Mouse (Mus musculus): ENCODE measurements around the gene Ptger1. TPM values are rescaled to one million over a fixed set of nuclear protein-coding genes. Genes with fewer than 3 reads are reported as not detected.

The Ptger1 gene
- total RNA-seq, 2 experiments from 2014 or later = 1.2 to 1.6 TPM

DNA sequence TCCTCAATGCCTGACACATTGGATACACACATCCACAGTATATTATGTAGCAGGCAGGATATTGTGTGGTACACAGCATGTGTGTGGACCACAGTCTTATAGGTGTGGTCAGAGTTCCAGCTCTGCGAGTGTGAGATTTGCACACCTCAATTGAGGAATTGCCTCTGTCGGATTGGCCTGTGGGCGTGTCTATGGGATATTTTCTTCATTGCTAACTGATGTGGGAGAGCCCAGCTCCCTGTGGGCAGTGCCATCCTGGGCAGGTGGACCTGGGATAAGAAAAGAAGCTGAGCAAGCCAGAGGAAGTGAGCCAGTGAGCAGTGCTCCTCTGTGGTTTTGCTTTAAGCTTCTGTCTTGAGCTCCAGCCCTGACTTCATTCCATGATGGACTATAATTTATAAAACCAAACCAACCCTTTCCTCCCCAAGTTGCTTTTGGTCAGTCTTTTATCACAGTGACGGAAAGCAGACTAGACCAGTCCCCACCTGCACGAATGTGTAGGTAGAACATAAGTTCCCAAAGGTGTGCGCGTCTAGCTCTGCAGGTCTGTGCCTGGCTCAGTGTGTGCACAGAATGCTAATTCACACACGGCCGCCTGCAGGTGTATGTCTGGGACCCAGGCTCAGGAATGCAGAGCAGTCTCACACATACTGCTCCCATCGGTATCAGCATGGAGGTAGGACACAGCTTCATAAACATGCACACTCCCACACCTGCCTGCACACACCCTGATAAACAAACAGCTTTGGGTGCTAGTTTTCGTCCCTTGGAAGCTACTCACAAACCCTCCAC lies 28.1 kb downstream of the Ptger1 start:
- DNase-seq (ENCODE audit: low spot score in 2 of 2) = peak in 1 of 2 experiments; percentile 24

DNA sequence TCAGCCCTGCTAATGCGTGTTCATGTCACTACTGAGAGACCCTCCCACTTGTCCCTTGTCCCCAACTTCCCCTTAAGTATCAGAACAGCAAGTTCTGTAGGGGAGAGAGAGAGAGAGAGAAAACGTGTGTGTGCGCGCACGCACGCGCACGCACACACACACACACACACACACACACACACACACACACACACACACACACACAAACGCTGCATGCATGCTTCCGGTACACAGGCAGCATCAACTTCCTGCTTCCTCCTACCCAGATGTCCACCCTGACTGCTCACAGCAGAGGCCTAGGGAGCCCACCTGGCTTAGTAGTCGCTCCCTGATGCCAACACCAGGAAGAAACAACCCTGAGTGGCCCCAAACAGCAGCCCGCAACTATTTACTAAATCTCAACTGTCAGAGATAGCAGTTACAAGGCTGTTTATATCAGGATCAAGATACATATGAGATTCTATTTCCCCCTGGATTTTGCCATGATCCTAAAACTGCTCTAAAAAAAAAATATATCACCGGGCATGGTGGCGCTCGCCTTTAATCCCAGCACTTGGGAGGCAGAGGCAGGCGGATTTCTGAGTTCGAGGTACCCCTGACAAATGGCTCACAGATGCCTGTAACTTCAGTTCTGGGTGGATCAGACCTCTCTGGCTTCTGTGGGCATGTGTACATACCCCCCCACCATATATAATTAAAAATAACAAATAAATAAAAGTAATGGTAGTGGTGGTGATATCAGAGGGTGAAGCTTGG lies 29.1 kb downstream of the Ptger1 start:
- DNase-seq (ENCODE audit: low spot score in 2 of 2) = no peak

DNA sequence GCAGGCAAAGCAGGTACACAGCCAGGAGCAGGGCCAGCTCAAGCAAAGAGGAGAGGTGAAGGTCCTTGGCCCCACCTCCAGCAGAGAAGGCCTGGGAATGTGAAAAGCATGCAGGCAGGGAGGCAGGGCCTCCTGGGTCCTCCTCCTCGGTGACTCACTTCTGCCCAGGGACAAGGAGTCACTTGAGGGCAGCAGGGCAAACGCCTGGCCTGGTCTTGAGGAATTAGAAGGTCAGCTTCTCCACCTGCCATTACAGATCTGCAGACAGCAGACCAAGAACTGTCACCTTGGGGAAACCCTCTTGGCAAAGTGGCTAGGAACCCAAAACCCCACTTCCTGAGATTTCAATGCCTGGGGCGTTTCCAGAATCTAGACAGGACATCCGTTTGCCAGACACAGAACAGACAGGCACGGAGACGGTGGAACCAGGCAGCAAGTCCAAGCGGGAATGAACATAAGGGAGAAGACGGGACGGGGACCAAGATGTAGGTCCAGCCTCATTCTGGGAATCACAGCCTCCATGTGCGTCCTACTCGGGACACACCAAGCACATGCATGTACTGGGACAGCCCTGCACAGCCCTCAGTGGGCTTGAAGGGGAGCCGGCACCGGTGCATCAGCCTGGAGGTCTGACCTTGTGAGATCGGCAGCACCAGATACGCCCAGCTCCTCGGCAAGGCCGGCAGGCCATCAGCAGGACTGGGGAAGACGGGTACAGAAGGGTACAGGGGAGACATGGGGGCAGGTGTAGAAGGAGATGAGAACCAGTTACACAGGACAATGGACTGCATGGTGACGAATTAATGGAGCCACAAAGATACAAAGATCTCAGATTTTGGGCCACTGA lies 31.1 kb downstream of the Ptger1 start:
- DNase-seq (ENCODE audit: low spot score in 2 of 2) = no peak

DNA sequence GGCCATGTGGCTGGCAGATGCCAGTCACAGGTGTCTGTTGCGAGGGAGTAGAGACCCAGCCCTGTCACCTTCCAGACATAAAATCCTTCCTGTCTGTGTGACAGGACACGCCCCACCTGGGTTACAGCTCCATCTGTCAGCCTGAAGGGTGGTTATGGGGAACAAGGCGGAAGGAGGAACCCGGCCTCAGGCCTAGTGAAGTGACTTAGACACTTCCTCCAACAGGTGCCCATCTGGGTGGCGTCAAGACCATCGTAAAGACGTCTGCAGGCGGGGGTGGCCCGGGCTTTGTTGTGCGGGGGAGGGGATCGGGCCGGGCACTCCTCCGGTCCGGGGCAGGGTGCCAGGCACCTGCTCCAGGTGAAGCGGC lies 31.8 kb downstream of the Ptger1 start:
- DNase-seq (ENCODE audit: low spot score in 2 of 2) = no peak

DNA sequence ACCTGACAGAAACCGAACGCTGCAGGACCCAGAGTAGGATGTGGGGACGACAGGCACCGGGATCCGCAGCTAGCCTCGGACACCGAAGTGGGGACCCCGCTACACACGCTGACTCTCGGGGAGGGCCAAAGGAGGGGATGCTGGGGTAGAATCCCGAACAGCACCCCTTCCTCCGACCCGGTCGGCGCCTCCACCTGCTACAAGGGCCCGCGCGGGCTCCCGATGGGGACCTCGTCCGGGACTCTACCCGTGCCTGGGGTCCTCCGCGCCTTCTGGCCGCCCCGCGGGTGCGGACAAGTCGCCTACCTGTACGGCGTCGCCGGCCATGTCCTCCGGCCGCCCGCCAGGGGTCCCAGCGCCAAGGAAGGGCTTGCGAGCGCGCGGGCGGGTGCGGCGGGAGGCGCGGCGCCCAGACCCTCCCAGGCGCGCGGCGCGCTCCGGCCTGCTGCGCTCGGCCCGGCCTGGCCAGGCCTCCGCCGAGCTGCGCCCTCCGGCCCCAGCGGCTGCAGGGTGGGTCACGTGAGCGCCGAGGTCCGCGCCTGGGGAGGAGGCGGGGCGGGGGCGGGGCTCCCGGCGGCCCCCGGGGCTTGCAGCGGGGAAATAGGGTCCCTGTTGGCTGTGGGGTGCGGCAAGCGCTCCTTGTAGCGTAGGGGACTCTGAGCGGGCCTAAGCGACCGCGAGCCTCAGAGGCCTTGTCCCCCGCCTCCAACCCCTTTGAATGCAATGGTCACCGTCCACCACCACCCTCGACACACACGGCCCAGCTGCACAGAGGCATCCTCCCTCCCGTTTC lies 32.4 kb downstream of the Ptger1 start, which contains the start of gene Pkn1:
TSS of gene Pkn1 (minus strand) at position 519 of the 793 bp plus-strand sequence.
- DNase-seq (ENCODE audit: low spot score in 2 of 2) = peak; percentile 58 to 64

DNA sequence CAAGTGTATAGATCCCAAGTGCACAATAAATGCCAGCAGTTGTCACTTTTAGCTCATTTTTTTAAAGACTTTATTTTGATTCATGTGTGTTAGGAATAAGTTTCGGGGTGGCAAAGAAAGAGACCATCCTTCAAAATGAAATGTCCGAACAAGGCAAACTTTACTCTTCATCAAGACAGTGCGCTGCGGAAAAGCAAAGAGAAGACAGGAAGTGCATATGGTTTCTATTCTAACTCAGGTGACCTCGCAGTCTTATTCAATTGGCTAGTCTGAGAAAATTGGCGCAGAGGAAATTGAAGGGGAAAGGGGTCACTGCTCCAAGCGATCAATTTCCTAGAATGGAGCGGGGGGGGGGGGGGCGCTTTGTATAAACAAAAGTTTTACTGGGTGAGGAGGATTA lies 33.1 kb downstream of the Ptger1 start:
- DNase-seq (ENCODE audit: low spot score in 2 of 2) = no peak

DNA sequence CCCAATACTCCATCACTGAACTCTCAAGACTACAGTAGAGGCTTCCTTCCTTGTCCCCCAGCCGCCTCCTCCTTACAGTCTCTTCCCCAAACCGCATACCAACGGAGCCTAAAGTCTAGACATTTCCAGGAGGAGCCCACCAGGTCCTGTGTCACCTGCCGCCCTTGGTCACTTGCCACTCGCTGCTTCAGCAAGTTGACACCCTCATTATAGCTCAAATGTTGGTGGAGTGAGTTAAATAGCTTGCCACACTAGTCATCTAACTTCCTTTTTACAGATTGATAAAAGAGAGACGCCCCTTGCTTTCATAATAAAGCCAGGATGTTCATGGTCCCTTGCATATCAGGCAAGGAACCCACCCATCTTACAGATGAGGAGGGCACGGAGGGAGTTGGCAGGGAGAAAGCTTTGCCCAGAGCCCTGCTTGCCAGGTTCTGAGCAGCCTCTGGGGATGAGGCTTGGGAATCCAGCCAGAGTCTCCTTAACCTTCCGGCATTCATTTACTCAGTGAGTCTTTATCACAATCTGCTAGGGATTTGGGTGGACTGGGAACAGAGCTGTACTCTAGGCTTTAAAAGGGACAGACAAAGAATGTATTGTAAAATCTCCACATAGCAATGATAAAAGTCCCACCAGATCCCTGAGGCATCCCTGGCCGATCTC lies 34.1 kb downstream of the Ptger1 start:
- no peak for DNase-seq (ENCODE audit: low spot score in 2 of 2)

DNA sequence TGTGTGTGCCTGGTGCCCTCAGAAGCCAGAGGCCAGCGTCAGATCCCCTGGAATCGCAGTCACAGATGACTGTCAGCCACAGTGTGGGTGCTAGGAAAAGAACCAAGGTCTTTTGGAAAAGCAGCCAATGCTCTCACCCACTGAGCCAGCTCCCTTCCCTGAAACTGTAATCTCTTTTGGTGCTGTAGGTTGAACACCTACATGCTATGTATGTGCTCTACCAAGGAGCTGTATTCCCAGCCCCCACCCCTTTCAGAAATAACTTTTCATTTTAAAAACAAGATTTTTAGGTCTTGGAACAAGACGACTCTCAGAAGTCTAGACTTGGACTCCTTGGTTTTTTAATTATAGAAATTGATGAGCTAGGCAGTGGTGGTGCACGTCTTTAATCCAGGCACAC lies 36.9 kb downstream of the Ptger1 start:
- peak in 1 of 2 experiments; percentile 26 for DNase-seq (ENCODE audit: low spot score in 2 of 2)

DNA sequence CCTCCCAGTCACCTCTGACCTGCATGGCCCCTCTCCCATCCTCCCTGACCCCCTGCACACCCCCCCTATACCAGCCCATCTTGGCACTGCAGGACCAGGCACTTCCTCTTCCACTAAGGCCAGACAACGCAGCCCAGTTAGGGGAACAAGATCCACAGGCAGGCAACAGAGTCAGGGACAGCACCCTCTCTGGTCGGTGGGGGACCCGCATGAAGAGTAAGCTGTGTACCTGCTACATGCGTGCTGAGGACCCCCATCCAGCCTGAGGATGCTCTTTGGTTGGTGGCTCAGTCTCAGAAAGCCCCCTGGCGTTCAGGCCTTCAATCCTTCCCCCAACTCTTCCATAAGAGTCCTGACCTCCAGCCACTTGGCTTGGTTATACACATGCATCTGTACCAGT lies 39.9 kb downstream of the Ptger1 start:
- no peak for DNase-seq (ENCODE audit: low spot score in 2 of 2)

DNA sequence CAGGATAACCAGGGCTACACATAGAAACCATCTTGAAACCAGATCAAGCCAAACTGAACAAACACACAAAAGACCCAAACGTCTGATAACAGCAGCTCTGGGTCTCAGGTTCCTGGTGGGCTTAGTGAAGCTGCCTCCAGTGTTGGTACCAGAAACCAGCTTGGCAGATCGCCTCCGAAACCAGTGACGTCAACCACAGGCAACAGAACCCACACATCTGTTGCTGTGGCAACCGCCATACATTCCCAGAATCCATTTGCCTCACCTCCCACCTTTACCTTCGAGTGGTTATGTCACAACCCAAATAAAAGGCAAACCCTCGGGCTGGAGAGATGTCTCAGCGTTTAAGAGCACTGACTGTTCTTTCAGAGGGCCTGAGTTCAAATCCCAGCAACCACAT lies 41.1 kb downstream of the Ptger1 start:
- peak; percentile 54 to 64 for DNase-seq (ENCODE audit: low spot score in 2 of 2)

DNA sequence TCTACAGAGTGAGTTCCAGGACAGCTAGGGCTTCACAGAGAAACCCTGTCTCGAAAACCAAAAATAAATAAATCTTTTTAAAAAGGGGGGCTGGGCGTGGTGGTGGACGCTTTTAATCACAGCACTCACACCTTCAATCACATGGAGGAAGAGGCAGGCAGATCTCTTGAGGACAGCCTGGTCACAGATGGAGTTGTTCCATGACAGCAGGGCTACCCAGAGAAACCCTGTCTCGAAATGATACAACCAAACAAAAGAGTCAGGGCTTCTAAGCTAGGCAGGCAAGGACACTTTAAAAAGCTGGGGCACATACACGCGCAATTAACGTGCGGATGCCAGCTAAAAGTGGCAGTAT lies 48.2 kb downstream of the Ptger1 start:
- DNase-seq (ENCODE audit: low spot score in 2 of 2) = no peak

DNA sequence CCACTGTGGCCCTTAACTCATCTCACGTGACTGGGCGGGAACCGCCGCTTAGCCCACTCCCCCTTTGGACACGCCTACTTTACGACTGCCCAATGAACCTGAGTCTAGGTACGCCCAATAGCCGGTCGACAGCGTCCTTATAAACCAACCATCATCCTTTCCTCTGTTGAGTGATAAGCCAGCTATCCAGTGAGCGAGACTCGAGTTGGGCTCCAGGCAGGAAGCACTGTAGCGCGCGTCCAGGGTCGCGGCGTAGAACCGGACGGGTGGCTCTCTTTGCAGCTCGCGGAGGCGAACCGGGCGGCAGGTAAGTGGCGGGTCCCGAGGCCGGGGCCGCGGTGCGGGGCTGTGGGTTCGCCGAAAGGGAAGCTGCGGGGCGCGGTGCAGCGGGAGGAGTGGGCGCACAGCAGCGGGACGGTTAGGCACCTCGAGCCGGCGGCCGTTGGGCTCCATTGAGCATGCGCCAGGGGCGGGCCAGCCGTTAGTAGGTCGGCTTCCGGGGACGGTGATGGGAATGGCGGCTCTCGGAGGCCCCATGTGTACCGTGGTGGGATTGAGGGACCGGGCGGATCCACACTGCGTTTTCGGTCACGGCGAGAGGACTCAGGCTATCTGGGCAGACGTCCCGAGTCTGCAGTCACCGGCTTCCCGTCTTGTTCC lies 48.7 kb downstream of the Ptger1 start, which contains the start of gene Ddx39:
TSS of gene Ddx39 (plus strand) at position 147 of the 660 bp plus-strand sequence.
- DNase-seq (ENCODE audit: low spot score in 2 of 2) = peak; percentile 90 to 95

DNA sequence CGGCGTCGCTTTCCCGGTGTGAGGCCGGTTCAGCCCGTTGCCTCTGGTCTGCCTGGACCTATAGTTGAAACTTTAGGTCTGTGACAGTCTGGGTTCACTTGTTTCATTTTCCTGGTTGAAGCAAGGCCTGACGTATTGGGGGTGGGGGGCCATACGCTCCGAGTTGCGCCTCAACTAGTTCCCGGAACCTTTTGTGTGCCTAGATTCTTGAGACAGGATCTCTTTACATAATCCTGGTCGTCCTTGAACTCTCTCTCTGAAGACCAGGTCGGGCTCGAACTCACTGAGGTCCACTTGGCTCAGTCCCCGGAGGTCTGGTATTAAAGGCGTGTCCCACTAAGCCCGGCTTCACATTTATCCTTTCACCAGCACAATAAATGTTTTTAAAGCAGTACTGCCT lies 49.3 kb downstream of the Ptger1 start:
- no peak for DNase-seq (ENCODE audit: low spot score in 2 of 2)

DNA sequence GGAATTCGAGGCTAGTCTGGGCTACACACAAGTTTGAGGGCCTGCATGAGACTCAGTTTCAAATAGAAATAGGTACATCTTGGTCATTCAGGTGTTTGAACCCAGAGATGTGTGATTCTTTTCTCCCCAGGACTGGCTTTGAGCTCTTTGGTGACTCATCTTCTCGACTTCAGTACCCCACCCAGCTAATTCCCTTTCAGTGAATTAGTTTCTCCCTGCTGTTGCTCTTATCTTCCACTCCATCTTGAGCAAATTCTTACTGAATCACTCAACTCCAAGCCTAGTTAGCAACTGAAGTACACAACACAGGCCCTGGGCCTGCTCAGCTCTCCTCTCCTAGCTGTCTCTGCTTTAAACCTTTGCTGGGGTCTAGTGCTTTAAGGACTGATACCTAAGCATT lies 50.1 kb downstream of the Ptger1 start:
- DNase-seq (ENCODE audit: low spot score in 2 of 2) = no peak

DNA sequence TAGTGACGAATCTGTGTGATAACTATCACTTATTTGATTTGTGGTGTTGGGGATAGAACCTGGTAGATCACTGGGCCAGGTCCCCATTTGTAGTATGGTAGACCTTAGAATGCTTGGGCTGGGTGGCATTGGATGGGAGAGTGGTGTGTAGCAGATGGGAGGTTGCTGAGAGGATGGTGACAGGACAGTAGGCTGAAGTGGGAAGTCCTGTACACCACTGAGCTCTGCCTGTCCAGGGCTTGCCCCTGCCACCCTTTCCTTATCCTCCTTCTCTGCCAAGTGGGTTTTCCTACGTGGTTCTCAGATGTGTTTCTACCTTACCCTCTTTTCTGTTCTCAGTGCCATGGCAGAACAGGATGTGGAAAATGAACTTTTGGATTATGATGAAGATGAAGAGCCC lies 52.6 kb downstream of the Ptger1 start:
- no peak for DNase-seq (ENCODE audit: low spot score in 2 of 2)

DNA sequence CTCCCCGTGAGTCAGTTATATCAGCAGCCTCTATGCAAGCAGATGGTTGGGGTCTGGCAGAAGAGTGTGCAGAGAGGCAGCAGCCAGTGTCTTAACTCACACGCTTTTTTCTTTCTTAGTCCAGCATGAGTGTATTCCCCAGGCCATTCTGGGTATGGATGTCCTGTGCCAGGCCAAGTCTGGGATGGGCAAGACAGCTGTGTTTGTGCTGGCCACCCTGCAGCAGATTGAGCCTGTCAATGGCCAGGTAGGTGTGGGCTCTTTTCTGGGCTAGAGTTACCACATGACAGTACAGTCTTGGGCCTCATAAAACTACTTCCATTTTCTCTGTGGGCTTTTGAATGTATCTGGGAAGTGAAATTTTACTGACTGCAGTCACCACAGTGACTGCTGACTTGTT lies 53.2 kb downstream of the Ptger1 start:
- DNase-seq (ENCODE audit: low spot score in 2 of 2) = no peak

DNA sequence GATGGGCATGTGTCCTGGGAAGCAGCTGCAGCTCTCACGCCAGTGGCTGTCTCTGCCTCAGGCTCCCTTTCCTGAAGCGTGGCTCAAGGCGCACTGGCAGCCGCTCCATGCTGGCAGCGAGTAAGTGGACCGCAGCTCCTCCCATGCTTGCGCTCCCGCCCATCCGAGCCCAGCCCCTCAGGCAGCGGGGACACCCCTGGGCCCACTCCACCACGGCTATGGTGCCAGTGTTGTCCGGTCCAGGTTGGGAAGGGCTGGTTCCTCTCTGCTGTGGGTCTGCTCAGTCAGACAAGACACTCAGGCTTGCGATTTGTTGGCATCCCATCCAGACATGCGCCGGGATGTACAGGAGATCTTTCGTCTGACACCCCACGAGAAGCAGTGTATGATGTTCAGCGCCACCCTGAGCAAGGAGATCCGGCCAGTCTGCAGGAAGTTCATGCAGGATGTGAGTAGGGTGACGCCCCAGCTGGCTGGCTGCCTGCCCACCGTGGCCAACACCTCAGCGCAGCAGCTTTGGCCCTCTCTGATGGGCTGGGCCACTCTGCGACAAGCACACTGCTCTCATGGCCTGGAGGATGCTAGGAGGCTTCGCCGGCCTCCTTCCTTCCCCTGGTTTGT lies 55.0 kb downstream of the Ptger1 start:
- no peak for DNase-seq (ENCODE audit: low spot score in 2 of 2)

Data from left cerebral cortex, adult 18-20 months (tissue).